Mouse (Mus musculus) cerebellum, adult 8-10 months (tissue): ENCODE measurements around the gene Thpo.

ENCODE experiments used
- DNase-seq: peaks from one replicate; pipeline ENCODE4 v3.0.0; 2022

Gene Thpo

DNA sequence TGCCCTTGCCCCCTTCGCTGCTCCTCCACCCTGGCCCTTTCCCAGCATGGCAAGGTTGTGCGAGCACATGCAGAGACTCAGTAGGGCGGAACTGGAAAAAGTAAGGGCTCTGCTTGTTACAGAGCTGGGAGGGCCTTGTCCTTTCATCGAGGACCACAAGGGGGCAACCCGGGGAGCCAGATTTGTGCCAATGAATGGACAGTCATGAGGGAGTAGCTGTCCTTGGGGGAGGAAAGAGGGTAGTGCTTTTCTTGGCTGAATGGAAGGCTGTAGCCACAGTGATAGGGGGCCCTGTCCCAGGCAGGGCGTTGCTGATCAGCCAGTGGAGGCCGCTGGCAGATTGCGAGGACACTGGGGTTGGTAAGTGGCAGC is 31.8 kb downstream of the Thpo start:
- peak; percentile 53 for DNase-seq

DNA sequence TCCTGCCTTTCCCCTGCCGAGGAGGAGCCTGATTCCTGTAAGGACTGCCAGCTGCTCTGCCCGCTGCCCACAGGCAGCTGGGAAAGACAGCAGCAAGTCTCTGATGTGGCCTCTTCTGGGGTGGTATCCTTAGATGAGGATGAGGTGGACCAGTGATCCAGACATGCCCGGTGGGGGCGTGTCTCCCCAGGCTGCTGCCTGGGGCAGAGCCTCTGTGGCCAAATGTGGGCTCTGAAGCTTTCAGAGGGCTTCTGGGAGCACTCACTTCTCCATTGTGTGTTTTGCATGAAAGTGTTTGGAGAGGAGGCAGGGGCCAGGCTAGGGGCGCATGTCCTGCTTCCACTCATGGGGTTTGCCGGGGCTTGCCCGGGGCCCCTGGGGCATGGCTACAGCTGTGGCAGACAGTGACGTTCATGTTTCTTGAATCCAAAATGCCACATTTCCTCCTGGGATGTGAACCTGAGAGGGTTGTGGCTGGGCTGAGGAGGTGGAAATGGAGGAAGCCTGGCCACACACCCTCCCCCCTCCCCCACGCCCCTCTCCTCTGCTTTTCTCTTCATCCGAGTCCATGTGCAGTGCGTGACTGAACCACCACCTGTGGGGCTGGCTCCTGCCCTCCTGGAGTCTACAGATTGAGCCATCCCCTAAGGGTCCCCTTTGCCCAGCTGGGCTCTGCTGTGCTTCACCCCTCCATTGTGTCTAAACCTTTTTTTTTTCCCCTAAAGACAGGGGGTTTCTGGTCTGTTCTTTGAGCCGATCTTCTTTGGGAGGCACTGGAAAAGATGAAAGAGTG is 32.4 kb downstream of the Thpo start:
- no peak for DNase-seq

DNA sequence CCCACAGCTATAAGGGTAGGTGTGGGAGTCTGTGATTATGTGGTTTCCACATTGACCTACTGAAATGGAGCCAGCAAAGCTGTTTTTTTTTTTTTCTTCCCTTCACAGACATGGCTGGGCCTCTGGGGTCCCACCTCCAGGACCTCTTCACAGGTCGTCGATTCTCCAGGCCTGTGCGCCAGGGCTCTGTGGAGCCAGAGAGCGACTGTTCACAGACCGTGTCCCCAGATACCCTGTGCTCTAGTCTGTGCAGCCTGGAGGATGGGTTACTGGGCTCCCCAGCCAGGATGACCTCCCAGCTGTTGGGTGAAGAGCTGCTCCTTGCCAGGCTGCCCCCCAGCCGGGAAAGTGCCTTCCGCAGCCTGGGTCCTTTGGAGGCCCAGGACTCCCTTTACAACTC is 33.0 kb downstream of the Thpo start:
- no peak for DNase-seq

DNA sequence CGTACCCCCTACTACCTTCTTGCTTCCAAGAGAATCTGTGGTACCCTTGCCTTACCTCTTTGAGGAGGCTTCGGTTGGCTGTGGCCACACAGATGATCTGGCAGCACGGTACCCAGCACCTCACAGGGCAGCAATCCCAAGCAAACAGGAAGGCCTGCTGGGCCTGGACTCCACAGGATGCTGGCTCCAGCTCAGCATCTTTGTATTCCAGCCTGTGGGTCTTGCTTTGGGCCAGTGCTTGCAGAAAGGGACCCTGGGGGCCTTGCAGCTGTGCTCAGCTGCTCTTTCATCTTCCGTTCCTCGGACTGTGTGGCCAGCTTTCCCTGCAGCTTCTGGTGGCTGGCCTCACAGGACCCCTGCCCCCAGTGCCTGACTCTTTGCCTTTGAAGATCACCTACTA is 34.3 kb downstream of the Thpo start:
- peak; percentile 57 for DNase-seq

DNA sequence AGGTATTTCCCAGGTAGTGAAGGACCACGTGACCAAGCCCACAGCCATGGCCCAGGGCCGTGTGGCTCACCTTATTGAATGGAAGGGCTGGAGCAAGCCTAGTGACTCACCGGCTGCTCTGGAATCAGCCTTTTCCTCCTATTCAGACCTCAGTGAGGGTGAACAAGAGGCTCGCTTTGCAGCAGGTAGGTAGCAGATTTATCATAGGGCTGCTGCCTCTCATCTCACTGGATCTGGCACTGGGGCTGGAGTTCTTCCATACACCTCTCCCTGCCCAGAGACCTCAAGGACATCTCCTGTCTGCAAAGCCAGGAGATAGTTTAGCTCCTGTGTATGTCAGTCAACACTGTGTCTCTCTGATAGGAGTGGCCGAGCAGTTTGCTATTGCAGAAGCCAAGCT is 35.0 kb downstream of the Thpo start:
- DNase-seq = no peak

DNA sequence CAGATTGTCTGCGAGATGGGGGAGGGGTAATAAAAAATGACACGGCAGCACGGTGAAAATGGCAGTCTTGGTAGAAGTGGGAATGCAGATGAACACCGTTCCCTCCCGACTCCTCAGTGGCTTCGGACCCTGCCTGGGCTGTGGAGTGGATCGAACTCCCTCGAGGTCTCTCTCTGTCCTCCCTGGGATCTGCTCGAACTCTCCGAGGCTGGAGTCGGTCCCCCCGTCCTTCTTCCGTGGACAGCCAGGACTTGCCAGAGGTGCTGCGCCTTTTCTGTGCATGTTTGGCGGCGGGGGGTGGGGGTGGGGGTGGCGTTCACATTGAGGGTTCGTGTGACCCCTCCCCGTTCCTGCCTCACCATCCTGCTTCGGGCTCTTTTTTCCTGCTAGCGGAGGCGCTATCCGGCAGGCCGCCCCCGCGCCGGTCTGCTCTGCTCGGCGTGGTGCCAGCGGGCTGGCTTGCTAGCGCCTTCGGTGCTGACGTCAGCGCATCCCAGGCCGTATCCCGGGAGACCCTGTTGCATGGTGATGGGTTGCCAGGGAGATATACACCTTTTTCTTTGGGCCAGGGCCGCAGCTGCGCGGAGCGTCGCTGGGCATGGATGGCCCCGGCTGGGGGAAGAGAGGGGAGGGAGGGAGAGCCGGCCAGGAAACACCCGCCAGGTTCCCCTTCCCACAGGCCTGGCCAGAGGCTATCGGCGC is 38.5 kb downstream of the Thpo start:
- DNase-seq = peak; percentile 87

DNA sequence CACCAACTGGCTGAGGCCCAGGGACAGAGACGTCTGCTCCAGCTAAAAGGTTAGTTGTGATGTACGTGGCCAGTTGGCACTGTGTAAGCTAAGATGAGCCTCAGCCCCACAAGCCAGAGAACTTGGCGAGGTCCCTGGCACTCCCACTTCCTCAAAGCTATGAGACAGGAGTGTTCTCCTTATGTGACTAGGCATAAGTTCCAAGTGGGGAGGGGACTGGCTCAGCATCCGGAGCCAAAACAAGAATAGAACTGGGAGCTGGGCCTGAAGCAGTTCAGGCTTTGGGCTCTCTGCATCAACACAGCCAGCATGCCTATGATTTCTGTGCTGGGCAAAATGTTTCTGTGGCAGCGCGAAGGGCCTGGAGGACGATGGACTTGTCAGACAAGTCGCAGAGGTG is 39.5 kb downstream of the Thpo start:
- DNase-seq = peak; percentile 55

DNA sequence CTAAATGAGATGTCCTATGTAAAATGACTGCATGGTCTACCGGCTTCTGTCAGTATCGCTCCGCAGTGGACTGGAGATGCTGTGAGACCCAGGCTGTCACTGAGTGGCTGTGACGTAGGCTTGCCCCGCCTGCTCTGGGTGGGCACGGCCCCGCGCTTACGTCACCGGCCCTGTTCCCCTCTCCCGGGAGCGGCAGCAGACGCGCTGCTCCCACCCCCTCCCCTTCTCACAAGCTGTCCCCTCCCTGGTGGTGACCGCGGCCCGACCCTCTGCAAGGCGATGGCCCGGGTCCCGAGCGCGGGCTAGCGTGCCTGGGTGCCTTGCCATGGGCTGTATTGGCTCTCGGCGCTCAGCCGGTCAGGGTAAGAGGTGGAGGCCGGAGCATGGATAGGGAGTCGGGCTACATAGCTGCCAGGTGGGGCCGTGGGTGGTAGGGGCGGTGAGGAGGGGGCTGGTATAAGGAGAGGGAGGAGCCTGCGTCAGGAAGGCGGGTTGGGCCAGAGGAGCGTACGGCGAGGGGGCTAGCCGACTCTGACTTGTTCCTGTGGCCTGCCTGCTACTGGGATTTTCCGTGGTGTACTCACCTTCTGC is 41.1 kb downstream of the Thpo start, which contains the start of gene Fam131a:
Gene Fam131a, plus strand, starts transcription at position 131 of the 591 bp plus-strand sequence.
- DNase-seq = peak; percentile 89

DNA sequence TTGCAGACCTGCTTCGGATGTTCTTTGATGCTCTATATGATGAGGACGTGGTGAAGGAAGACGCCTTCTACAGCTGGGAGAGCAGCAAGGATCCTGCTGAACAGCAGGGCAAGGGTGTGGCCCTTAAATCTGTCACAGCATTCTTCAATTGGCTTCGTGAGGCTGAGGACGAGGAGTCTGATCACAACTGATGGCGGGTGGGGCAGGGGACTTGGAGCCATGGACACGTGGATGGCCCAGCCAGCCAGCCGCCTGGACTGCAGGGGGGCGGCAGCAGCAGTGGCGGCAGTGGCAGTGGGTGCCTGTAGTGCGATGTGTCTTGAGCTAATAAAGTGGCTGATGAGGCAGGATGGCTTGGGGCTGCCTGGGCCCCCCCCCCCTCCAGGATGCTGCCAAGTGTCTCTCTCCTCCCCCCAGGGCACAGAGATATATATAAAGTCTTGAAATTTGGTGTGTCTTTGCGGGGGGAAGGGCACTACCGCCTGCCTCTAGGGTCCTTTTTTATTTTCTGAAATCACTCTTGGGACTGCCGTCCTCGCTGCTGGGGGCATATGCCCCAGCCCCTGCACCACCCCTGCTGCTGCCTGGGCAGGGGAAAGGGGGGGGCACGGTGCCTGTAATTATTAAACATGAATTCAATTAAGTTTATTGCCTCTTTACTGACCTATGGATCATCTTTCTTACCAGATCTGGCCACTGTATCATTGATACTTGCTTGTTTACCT is 41.9 kb downstream of the Thpo start:
- no peak for DNase-seq

DNA sequence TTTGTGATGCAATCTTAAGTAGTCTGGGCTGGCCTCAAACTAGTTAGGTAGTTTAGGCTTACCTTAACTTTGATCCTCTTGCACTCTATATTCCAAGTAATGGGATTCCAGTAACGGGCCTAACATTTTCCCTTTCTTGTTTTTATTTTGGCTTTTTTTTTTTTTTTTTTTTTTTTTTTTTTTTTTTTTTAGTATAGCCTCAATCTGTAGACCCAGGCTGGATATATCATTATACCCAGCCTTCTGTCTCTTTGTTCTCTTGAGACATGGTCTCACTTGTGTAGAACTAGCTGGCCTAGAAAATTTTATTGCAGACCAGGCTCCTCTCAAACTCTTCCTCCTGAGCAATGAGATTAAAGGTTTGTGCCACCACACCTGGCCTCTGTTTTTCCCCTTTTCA is 42.7 kb downstream of the Thpo start:
- DNase-seq = no peak

DNA sequence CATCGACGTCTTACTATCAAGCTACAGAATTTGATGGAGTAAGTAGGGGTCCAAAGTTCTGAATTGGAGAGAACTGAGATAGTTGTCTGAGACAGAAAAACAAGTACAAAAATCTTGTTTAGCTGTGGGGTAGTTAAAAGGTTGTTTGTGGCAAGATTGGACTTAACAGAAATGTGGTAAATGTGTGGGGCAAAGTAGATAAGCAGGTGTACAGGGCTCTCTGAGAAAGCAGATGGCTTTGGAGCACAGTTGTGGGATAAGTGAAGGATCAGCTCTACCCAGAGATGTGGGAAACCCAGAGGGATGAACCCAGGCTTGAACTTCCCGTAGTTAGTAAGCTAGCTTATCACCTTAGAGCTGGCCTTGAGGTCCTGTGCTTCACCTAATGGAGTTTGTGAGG is 43.5 kb downstream of the Thpo start:
- DNase-seq = no peak

DNA sequence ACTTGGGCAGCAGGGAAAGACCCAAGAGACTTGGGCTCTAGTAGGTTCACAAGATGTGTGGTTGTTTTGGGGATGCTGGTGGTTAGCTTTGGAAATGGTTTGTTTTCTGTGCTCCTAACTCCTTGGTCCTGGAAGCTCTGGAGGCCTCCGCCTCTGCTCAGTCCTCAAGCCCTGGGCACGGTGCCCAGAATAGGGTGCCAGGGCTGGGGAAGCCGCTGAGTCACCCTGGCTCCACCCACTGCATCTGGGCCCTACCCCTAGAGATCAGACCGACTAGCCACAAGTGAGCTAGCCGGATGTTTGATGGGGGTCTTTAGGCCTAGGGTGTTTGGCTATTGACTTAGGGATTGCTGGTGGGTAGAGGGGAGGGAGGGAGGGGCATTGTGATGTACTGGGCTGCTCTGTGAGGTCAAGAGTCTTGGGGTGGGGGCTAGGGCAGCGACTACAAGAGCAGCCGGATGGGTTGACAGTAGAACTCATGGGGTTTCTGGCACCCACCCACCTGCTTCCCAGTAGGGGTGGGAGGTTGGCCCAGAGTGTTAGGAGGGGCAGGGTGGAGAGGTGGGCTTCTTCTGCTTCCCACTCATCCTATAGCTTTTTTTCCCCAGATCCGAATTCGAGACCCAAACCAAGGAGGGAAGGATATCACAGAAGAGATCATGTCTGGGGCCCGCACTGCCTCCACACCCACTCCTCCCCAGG is 56.2 kb downstream of the Thpo start:
- peak; percentile 74 for DNase-seq

DNA sequence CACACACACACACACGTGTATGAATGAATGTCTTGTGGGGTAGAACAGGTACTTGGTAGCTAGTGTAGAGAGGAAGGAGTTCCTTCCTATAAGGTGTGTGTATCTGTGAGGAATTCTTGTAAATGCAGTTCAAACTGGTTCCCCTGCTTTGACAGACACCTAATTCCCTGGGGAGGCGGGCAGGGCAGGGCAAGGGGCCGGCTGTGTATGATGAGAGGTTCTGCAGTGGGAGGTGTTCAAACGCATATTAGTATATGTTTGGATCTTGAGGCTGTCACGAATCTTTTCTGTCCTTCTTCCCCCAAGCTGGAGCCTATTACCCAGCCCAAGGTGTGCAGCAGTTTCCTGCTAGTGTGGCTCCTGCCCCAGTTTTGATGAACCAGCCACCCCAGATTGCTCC is 56.9 kb downstream of the Thpo start:
- no peak for DNase-seq

DNA sequence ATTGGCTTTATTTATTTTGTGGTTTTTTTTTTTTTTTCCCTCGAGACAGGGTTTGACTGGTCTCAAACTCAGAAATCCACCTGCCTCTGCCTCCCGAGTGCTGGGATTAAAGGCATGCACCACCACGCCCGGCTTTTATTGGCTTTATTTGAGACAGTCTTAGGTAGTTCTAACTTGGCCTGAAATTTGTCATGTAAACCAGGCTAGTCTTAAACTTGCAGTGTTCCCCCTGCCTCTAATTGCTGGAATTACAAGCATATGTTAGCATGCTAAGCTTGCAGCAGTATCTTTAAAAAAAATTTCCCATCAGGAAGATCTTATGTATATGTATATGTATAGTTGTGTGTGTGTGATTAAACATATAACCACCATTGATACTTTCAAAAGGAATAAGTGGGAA is 57.6 kb downstream of the Thpo start:
- no peak for DNase-seq

DNA sequence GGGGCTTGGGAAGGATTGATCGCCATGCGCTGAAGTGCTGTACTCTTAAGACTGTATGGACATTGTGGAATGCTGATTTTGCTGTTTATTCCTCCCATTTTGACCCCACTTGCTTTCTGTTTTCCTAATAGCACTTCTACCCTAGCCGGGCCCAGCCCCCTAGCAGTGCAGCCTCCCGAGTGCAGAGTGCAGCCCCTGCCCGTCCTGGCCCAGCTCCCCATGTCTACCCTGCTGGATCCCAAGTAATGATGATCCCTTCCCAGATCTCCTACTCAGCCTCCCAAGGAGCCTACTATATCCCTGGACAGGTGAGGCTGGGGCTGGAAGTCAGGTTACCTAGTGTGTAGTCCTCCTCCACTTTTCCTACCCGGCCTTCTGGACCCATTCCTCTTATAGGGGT is 59.1 kb downstream of the Thpo start:
- no peak for DNase-seq
